Mouse (Mus musculus) monocyte, adult 59 days (primary cell): ENCODE results near the gene Cd163. TPM values are rescaled to one million over a fixed set of nuclear protein-coding genes. Genes with fewer than 3 reads are reported as not detected.

Experiments used
- total RNA-seq, 2 experiments: library from RNA; stranded (reverse); gene quantifications; one replicate each; pipeline ENCODE4 v1.2.4; 2023

The Cd163 gene
- total RNA-seq: 100 to 1,000 TPM; 131 to 183 TPM

GRCm38 (mm10) chr6:124304356-124304755 lies at the start of gene Cd163:
Cd163 (plus strand) TSS chr6:124304656.

Other genes starting within 250 kb of the Cd163 start
- gene Vmn2r27, start 72.8 kb upstream of the Cd163 start, total RNA-seq: not detected
- gene Pex5, start 110.4 kb downstream of the Cd163 start, total RNA-seq: 10 to 100 TPM; 39.0 to 39.5 TPM
- gene Clstn3, start 160.1 kb downstream of the Cd163 start, total RNA-seq: 1 to 10 TPM in 1 of 2 experiments, under 1 TPM in 1; 0.79 to 1.1 TPM
- gene C1rl, start 188.5 kb downstream of the Cd163 start, total RNA-seq: 1 to 10 TPM; 7.1 to 9.7 TPM
- 1 to 10 TPM; 5.0 to 6.0 TPM for gene C1ra, start 207.7 kb downstream of the Cd163 start, total RNA-seq
- gene C1s1, start 237.7 kb downstream of the Cd163 start, total RNA-seq: 1 to 10 TPM; 1.1 to 1.4 TPM